Mouse (Mus musculus) retina, embryonic 14.5 days (tissue): ENCODE measurements around the gene Cmtm3.

Experiments
- DNase-seq: peaks from one replicate; pipeline ENCODE4 v3.0.0-alpha.2; 2015; ENCODE audit warnings: low spot score

Cmtm3 gene

DNA sequence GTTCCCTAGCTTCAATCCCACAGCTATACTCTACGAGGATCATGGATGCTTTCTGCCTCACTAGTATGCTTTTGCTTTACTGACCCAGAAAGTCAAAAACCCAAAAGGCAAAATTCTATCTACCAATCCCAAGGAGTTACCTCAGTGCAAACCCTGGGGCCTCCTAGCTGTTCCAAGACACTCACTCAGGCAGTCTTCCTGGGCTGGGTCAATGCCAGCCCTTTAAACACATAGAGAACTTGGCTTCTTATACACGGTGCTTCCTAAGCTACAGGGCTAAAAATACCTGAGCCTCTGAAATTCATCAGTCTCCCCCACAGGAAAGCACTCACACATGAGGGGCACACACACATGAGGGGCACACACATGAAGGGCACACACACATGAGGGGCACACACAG is 44.1 kb downstream of the Cmtm3 start:
- no peak for DNase-seq

DNA sequence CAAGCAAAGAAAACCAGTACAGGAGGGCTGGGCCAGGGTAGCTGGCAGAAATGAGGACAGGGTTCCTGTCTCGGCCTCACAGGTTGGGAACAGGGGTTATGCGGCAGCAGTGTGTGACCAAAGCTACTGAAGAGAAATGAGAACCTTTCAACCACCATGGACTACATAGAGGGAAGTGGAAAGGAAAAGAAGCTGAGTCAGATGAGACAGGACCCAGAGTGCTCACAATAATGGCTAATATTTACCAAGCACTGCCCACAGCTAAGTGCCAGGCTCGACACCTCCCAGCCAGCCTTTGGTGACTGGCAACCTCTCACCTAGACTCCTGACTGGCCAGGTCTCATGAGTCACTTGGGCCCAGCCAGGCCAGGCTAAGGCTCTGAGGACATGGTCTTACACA is 44.8 kb downstream of the Cmtm3 start:
- no peak for DNase-seq

DNA sequence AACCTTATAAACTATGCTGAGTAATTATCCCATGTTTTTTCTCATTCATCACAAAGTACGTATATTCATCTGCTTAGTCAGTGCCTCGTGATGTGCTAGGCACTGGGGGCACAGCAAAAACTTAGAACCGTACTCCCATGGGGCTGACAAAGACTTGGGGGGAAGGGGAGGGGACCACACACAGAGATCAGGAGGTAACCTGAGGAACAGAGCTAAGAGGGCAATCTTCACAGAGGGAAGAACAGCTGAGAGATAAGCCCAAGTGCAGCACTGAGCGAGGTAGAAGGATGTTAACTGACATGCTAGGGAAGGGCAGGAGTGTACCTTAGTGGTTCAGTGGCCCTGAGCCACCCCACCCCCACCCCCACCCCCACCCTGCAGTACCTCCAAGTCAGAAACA is 47.5 kb downstream of the Cmtm3 start:
- no peak for DNase-seq

DNA sequence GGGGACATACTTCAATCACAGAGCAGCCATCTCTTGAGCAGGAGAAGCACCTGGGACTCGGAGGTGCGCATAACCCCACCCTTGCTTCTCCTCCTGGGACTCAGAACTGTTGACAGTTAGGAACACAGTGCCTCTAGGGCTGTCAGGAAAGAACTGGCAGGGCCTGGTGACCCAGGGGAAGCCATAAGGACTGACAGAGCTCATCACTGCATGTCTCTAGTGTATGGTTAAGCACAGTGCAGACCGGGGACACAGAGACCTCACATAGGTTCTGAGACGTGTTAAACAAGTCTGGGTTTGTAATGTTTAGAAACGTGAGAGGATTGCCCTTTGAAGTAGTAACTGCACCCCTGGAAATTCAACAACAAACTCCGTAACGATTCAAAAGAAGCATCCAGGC is 48.3 kb downstream of the Cmtm3 start:
- DNase-seq = no peak

DNA sequence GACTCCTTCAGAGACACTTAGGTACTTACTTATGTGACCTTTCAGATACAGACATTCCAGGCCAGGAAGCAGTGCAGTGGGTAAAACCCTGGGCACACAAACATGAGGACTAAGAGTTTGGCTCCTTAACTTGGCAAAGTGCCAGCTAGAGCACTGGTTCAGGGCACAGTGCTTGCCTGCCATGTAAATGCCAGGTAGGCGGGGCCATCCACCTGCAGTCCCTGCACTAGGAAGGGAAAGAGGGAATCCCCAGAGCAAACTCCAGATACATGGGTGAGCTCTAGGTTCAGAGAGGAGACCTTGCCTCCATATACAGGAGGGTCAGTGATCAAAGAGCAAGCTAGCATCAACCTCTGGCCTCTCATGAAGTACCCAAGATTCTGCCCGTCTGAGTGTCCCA is 48.8 kb downstream of the Cmtm3 start:
- DNase-seq = no peak

DNA sequence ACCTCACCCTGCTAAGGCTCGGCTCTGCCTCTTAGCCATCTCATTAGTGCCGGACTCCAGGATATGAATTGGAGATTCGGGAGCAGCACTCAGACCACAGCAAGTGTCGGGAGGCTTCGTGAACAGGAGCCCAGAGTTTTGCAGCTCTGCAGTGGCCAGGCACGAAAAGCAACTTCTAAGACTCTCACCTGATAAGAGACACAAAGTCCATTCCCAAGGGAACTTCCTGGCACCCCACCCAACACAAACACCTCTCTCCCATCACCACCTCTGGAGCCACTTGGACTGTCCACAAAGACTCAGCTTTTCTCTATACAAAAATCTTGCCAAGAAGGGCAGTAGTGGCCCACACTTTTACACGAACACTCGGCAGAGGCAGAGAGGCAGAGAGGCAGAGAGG is 51.0 kb downstream of the Cmtm3 start:
- no peak for DNase-seq

DNA sequence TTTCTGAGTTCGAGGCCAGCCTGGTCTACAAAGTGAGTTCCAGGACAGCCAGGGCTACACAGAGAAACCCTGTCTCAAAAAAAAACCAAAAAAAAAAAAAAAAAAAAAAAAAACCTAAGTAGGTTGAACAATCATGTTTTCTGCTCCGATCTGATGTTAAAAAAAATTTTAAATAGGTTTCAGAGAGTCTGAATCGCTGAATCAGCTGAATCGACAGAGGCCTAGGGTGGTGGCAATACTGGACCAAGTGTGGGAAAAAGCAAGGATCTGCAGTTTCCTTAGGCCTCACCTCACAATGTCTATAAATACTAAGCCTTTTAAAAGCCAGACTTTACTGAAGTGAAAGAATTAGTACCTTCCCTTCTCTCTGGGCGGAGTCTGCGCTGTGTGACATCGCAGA is 53.9 kb downstream of the Cmtm3 start:
- no peak for DNase-seq

DNA sequence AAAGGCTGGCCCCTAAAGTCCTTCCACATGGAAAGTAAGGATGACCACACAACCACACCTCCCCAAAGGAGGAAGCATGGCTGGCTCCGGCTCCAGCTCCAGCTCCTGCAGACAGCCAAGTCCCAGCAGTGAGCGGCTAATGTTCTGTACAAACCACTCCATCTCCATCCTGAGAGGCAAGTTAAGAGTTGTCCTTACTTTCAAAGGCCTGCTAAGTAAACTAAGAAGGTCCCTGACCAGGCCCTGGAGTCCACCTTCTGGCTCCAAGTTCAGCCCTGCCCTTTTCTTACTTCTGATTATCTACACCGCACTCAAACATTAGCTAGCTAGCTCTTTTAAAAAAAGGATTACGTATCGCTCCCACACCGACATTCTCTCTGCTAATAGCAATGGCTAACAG is 54.6 kb downstream of the Cmtm3 start:
- DNase-seq = no peak

DNA sequence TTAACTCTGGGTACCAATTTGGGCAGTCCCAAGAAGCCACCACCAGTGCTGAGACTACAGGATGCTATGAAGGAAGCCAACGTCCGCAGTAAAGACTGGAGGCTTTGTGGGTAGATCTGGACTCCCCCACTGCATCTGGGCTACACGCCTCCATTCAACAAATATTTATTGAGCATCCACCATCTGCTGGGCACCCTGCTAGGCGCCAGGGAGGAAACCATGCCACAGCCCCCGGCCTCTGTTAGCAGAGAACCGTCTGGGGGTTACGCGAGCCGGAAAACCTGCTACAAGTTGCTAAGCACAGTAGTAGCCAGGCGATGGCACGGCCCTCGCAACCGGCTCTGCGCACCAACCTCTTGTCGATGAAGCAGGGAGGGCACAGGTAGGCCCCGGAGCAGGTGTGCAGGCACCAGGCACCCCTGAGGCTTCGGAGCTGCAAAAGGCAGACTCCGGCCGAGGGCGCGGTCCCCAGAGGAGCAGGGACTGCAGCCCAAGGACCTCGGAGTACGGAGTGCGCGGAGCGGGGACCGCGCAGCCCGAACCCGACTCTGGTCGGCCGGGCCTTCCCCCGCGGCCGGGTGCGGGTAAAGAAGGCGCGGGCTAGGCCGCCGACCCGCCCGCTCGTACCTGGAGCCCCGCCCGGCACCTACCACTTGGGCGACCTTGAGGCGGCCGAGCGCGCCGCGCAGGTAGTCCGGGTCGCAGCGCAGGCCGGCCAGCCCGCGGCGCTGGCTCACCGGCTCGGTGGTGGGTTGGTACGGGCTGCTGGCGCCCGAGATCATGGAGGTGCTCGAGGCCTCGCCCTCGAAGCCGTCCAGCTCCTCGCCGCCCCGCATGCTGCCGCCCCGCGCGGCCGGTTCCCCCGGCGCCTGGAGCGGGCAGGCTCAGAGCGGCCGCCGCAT is 55.8 kb downstream of the Cmtm3 start:
- DNase-seq = peak; percentile 54

DNA sequence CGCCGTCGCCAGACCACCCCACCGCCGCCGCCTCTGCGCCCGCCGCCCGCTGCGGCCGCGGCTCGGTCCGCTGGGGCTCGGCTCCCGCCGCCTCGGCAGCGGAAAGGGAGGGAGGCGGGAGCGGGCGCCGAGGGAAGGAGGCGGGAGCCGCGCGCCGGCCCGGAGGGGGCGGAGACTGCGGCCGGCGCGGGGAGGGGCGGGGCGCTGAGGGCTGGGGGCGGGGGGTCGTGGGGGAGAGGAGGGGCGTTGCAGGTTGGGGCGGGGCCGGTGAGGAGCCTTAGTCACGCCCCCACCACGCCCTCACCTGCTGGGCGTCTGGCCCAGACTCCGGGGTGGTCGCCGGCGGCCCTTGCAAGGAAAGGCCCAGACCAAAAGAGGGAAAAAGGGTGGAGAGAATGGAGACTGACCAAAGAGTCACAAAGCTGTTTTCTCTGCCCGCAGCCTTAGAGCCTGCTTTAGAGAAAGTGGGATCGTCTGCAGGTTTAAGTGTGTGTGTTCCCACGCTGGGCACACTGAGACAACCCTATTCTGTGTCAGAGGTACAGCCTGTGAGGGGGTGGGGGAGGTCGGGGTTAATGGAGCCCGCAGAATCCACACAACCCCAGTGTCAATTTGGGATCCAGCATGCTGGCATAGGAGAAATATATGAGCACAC is 56.6 kb downstream of the Cmtm3 start, which contains the start of gene Cmtm4:
Gene Cmtm4 (minus strand): TSS at position 105 of the 655 bp plus-strand sequence.
- DNase-seq = peak; percentile 77
